Mouse (Mus musculus) G1E (cell line): ENCODE data around the gene Plrg1.

ENCODE experiments used
- CTCF ChIP-seq: IDR thresholded peaks from 2 replicates; pipeline ENCODE4 v1.5.1; 2012; ENCODE audit warnings: low read depth, low read length, inconsistent platforms, mixed read lengths
- GATA1 ChIP-seq: IDR thresholded peaks from 2 replicates; pipeline ENCODE4 v1.6.1; 2012; ENCODE audit warnings: borderline replicate concordance, low read length, inconsistent platforms, mixed read lengths

DNA sequence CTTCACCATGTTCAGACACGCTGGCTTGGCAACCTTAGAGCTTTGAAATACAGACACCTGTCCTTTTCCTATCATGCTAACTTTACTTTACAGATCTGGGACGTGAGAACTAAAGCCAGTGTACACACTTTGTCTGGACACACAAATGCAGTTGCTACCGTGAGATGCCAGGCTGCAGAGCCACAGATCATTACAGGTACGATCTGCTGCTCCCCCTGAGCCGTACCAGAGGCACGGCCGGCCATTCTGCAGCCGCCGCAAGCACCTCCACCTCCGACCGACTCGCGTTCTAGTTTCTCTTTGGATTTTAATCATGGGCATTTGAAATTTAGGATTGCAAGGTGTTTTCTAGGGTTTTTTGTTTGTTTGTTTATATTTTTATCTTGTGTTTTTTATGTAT is 13.5 kb downstream of the Plrg1 start:
- TF ChIP-seq CTCF: no peak
- no peak for TF ChIP-seq GATA1
